Mouse (Mus musculus): ENCODE data around the gene Ofd1.

DNA sequence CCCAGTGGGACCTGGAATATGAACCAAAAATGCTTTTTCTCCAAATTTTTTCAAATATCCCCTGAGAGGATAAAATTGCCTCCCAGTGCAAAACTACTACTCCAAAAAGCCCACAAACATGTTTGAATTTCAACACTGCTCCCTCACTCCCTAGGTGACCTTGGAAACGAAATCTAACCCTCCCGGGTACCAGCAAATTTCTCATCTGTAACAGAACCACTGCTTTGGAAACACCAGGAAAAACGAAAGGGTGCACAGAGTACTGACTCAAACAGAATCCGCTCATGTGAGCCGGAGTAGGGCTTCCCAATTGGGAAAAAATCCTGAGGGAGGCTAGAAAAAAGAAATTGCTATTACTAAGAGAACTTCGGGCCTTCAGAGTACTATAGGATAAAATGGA lies 36.9 kb upstream of the Ofd1 start:
- TF ChIP-seq EP300 (IDR thresholded peaks at IDR 0.05; ENCODE audit: low read depth) (no peak), CTCF (IDR thresholded peaks at IDR 0.05; ENCODE audit: low read depth) (no peak)
